Mouse (Mus musculus): Measurements from ENCODE around the gene Kcnmb4.

Kcnmb4 gene

DNA sequence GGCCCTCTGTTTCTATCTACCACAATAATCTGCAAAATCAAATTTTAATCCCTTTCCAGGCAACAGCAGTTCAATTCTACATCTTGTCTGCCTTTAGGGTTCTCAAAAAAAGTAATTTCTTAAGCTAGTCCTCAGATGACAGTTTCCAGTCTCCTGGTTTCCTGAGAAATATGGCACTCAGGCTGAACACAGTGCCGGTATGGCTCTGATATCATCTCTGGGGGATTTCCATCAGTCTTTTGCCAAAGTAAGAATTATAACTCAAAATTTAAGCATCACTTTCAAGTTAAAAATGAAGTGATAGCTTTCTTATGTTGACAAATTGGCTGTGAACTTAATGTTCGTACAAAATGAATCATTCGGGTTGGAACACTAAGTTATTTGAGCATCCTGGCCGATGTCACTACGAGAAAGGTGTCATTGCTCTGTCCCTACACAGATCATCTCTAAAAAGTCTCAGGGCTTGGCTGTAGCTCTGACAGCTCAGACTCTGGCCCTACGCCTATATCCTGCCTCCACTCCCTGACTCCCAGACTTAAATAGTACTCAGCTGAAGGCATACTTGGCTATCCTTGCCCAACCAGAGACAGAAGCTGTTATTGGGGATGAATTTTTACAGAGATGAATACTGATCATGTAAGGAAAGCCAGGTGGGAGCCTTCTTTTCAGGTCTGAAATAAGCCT is 70.8 kb downstream of the Kcnmb4 start:
- in situ Hi-C loops (cut with MseI, MboI) = no loop called here

DNA sequence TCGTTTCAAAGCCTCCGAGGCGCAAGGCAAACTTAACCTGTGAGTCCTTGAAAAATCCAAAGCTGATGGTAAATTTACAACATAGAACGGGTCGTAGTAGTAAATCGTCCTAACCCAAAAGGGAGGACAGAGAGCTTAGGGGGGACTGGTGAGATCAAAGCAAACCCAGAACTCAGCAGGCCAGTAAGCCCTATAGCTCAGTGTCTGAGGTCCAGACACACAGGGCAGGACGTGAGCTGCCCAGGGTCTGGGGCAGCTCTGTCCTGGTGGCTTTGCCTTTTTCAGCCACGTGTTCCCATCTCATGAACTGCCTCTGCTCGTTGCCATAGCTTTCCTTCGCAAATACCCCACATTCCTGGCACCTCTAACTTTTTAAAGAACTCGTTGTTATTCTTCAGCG is 75.7 kb downstream of the Kcnmb4 start:
- in situ Hi-C loops (cut with MseI, MboI) = no loop called here

DNA sequence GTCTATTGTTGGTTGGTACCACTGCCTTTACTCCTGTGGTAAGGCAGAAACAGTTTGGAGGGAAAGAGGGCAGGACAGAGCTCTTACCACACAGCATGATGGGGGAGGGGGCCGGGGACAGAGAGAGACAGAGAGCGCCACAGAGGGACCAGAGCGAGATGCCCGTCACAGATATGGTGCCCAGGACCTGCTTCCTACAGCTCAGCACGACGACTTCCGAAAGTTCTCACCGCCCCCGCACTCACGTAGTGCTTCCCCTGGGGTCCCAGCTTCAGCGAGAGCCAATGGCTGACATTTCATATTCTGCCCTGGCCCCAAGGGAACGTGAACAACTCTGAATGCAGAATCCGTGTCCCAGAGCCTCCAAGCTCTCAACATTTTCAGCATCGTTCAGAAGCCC is 76.1 kb downstream of the Kcnmb4 start:
- in situ Hi-C loops (cut with MseI, MboI) = no loop called here

DNA sequence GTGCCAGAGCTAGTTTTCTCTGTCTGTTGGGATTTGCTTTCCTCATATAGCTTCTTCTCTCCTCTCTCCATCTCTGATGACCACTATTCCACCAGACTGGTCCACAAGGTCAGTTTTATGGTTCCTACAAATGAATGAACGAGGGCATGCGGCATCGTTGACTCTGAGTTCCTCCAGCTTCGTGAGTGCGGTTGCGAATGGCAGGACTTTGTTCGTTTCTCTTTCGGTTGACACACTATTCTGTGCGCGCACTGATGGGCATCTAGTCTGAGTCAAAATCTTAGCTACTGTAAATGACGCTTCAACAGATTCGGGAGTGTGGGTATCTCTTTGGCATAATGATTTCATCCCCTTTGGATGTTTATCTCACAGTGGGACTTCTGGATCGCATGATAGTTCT is 76.7 kb downstream of the Kcnmb4 start:
- in situ Hi-C loops (cut with MseI, MboI) = no loop called here

DNA sequence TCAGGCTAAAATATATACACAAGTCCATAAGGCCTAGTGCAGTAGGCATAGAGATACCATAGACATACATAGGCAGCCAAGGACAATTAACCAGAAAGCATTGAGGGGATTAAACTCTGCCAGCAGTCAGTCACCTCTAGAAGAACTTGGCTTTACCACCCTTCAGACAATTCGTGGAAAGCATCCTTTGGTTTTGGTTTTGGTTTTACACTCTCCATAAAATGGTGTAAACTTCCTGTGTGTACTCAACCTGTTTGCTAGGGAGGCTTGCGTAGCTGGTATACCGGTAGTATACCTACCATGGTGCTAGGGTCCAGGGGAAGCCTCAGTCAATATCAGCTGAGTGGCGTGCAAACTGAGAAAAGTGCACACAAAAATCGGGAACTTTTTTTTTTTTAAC is 77.4 kb downstream of the Kcnmb4 start:
- in situ Hi-C loops (cut with MseI, MboI) = no loop called here

DNA sequence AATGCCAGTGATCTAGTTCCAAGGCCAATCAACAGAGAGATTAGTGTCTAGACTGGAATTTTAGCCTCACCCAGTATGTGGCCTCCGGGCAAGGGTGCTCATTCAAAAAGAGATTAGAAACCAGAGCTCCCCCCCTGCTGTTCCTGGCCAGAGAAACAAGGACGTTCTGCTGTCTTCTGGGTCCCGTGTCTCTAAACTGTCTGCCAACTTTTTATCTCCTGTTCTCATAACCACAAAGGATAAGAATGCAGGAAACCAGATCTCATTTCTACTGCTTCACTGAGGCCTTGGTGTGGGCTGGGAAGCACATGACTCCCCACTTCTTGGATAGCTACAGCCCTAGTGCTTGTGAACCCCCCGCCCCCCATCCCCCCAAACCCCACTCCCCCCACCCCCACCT is 79.1 kb downstream of the Kcnmb4 start:
- in situ Hi-C loops (cut with MseI, MboI) = no loop called here

DNA sequence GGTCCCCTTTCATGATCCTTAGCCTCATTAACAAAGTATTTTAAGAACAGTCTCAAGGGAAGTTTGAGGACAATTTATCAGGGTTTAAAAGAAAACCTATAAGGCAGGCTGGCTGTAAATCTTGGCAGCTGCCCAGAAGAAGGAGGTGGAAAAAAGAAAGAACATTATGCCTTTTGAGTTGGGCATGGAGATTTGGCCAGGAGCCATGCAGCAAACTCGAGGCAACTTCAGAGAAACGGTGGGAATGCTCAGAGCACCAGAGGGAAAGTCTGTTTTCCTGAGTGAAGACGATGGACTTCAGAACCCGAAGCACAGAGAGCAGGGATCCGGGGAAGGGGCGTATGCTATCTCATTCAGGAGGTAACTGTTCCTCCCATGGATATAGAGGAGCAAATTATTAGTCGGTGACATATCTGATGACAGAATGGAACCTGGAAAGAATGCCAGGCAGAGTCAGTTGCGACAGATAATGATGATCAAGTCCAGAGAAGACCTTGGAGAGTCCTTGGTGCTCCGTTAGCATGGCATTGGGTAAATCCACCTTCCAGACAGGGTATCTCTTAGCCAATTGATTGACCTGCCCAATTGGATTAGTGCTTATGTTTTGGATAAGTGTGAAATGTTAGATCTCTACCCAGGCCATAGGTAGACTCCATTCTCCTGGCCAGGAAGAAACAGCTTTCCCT is 79.7 kb downstream of the Kcnmb4 start:
- in situ Hi-C loops (cut with MseI, MboI) = no loop called here

DNA sequence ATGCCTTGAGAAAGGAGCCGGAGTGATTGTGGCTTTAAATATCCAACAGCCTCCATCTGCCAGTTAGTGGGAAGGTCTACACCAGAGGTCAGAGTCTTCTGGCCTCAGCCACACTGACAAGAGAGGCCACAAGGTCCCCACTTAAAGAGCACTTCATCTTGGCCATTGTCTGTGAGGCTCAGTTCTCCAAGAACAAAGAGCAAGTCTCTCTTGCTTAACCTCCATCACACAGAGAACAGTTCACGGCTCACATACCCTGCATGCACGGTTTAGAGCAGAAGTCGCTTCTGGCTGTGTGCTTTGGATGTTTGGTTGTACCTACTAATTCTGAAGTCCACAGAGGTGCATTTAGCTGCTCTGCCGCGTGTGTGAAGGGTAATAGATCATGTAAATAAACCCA is 84.8 kb downstream of the Kcnmb4 start:
- in situ Hi-C loops (cut with MseI, MboI) = no loop called here

DNA sequence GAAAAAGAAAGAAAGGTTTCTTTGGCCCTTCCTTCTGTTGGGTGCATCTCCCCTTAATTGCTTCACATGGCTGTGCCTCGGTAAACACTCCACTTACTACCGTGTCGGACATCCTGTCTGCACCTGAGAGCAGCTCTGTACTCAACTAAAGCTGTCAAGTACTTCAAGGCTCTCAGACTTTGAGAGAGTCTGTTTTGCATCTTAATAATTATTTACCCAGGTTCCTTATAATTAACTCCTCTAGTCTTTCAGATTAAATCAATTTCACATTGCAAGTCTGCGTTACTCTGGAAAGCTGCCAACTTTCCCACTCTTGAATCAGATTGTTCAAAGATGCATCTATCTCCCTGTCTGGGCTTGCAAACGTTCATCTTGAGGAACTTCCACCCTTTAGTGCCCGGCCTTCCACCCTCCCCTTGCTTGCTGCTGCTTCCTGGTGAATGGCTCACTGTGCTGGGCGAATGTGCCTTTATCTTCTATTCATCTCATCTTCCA is 87.2 kb downstream of the Kcnmb4 start:
- in situ Hi-C loops (cut with MseI, MboI) = no loop called here

DNA sequence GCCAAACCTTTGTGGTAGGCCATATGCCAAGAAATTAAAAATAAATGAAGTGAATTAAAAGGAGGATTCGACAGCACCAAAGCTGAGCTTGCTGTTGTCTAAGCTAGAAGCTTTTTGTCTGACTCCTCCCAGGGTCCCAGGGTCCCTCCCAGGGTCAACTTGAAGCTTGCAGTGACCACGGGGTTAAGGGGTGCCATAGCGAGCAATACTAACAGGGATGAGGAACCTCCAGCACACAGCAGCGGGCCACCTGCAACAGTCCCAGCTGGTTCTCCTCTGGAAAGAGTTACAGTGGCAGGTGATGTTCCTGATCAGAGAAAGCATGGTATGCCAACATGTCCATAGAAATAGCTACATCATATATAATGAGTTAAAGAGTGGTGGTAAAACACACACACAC is 89.3 kb downstream of the Kcnmb4 start:
- in situ Hi-C loops (cut with MseI, MboI) = no loop called here

DNA sequence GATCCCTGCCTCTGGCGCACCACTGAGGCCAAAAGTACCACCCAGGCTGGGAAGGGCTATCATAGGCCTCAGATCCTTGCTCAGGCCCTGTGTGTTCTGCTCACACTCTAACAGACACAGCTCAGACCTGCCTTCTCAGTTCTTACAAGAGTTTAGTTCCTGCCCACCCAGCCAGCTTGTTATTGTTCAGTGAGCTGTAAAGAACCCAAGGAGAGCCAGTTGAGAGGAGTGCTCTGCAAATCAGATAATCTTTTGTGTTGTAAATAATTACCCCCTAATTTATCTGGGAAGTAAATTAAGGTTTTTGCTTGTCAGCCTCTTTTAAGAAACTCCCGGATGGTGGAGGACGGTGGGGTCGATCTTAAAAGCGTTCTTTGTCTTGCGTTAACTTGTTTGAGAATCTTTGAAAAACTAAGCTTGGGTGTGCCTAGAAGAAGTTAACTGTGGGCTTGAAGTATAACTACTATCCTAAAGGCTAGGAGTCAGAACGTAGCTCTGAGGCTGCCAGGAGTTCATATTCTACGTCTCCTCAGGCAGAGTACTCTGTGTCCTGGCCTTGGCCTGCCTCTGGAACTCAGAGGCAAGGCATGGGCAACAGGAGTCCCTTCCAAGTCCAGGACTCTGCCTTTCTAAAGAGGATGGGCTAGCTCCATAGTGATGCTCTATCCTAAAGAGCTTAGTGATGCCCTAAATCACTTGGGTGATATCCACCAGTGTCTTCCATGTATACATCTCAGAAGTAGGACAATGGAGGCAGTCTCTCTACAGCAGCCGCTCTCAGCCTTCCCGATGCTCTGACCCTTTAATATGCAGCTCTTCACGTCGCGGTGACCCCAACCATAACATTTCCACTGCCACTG is 90.6 kb downstream of the Kcnmb4 start:
- in situ Hi-C loops (cut with MseI, MboI) = no loop called here

DNA sequence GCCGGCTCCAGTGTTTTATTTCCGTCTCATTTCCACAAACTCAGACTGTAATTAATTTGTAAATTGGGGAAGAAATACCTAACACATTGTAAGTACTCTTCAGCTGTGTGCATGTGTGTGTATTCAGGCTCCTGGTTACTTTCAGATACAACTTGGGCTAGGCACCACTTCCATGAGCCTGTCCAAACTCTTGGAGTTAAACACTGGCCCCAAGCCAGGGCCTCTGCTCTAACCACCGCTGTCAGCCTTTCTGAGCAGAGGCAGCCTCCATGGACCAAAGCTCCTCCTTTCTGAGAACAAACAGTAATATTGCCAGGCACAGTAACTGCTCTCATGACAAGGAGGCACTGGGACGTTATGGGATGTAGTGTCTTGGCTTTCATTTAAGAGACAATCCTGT is 96.8 kb downstream of the Kcnmb4 start:
- in situ Hi-C loops (cut with MseI, MboI) = no loop called here

DNA sequence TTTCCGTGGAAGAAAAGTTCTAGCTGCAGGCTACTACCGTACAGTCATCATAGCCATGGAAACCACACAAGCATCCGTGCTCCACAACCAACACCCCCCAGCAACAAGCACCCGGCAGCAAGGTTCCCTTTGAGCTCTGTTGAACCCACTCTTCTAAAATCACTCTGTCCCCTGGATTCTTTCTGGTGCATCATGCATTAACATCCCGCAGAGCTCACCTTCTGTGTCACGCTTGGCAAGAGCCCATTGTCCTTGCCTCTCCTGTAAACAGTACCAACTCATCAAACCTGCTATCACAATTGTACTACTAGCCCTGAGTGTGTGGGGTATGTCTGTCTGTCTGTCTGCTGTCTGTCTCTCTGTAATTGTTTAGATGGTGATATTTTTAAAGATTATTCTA is 99.6 kb downstream of the Kcnmb4 start:
- in situ Hi-C loops (cut with MseI, MboI) = no loop called here

DNA sequence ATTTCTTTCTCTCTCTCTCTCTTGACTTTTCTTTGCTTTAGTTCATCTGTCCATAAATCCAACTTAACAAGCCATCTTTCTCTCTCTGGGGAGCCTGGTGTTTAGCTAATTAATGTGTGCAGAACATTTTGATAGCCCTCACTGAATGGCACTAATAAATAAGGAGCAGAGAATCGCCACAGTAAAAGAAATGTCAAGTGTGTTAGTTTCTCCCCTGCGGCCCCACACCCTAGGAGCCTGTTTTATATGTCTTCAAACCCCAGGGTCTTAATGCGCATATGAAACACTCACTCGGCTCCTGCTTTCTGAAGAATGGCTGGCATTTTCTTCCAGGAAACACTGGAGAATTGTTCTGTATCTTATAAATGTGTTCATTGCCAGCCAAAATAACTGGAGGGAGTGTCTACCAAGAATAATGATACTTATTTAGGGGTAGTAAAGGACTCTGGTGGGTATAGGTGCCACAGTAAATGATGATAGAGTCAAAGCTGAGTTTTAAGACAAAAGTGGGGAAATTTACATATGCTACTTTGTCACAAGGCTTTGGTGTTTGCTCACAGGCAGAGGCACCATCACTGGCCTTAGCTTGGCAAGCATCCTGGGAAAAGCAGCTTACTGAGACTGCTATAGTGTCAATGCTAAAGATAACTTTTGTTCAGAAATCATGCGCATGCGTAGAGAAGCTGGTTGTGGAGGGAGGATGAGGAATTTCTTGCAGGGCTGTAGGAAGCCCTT is 102.5 kb downstream of the Kcnmb4 start:
- in situ Hi-C loops (cut with MseI, MboI) = no loop called here
